Mouse (Mus musculus): Measurements from ENCODE around the gene Casd1. TPM values are rescaled to one million over a fixed set of nuclear protein-coding genes. Genes with fewer than 3 reads are reported as not detected.
"Not testable (repeated sequence)": the region's sequence is repeated elsewhere in the genome, so short reads cannot be mapped to it uniquely, and the experiment has no call there.

Casd1 gene
- polyA plus RNA-seq, 1 experiment from 2014 or later, result 34.7 TPM

DNA sequence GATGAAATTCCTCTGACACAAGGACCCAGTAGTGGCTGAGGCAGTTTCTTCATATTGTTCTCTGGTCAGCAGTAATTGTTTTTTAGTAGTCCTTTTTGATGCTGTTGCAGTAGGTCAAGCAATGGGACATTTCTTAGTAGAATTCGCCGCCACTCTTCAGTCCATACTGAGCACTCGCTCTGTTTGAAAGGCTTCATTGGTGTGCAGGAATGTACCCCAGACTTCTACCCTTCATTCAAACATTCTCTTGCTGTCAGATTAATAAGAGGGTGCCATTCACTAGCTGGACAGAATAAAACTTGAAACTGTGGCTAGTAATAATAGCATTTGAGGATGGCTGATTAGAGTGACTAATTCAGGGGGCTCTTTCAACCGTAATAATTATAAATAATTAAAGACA, 32.5 kb downstream of the Casd1 start:
- H3K36me3 ChIP-seq (replicated peaks), result peaks cover 49% of the 10 kb centered on the region
- whole genome bisulfite sequencing, result 55% methylated on average over 4 of the region's 4 CpGs

GRCm38 (mm10) chr6:4634804-4635203, 34.2 kb downstream of the Casd1 start:
- no peak for DNase-seq (ENCODE audit: extremely low spot score, low spot score)
- 90% methylated on average over 1 of the region's 1 CpGs for WGBS
- Histone ChIP-seq H3K27ac (peak overlapping the region; percentile 62), H3K9me3 (no peaks in the 10 kb centered on the region), H3K4me3 (no peak overlapping the region), H3K36me3 (replicated peaks) (peaks cover 39% of the 10 kb centered on the region), H3K4me1 (peaks cover 40% of the 10 kb centered on the region), H3K27me3 (ENCODE audit: poor library complexity, severe bottlenecking) (no peaks in the 10 kb centered on the region)

More for the DNA sequence above, 32.5 kb downstream of the Casd1 start:
- no peak for DNase-seq (ENCODE audit: extremely low spot score, low spot score)
- Histone ChIP-seq H3K4me3 (no peak overlapping the region), H3K9me3 (no peaks in the 10 kb centered on the region), H3K27me3 (ENCODE audit: poor library complexity, severe bottlenecking) (no peaks in the 10 kb centered on the region), H3K4me1 (peaks cover 40% of the 10 kb centered on the region), H3K27ac (no peak overlapping the region)

DNA sequence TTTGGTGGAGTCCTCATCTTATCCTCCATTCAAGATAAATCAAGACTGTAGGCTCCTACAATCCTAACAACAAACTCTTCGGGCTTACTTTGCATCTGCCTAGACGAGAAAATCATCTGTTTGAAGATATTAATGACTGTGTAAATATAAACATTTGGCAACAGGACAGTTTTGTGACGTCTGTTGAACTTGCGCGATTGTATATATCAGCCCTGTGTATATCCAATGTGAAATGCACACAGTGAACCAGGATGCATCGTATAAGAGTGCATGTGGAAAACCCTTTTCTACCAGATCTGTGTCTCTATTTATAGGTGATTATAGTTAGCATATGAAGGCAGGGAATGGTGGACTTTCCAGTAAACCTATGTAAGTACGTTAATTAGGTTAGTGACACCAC, 41.4 kb downstream of the Casd1 start:
- Histone ChIP-seq H3K27ac (no peak overlapping the region), H3K36me3 (replicated peaks) (peaks cover 31% of the 10 kb centered on the region), H3K4me3 (no peak overlapping the region), H3K9me3 (no peaks in the 10 kb centered on the region), H3K4me1 (no peaks in the 10 kb centered on the region), H3K27me3 (ENCODE audit: poor library complexity, severe bottlenecking) (no peaks in the 10 kb centered on the region)
- DNase-seq (ENCODE audit: extremely low spot score, low spot score), result no peak
- 94% methylated on average over 7 of the region's 7 CpGs for WGBS

DNA sequence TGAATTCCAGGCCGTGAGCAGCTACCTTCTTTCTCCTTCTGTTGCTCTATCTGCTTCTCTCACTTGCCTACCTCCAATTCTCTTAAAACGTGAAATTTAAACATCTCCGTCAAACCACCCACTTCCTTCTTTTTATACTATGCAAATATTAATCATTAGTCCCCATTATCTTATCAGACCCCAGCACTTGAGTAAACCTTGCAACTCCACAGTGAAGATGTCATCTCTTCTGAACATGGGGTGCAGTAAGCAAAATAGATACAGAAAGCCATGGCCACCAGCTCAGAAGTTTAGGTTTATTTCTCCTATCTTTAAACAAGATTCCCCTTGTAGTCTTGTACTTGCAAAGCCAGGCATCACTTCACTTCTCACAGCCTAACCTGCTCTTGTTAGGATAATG, 46.7 kb downstream of the Casd1 start:
- Histone ChIP-seq H3K4me1 (no peaks in the 10 kb centered on the region), H3K36me3 (replicated peaks) (peaks cover 2% of the 10 kb centered on the region), H3K9me3 (no peaks in the 10 kb centered on the region), H3K4me3 (no peak overlapping the region), H3K27ac (no peak overlapping the region), H3K27me3 (ENCODE audit: poor library complexity, severe bottlenecking) (no peaks in the 10 kb centered on the region)
- 89% methylated on average over 3 of the region's 3 CpGs for WGBS
- no peak for DNase-seq (ENCODE audit: extremely low spot score, low spot score)

- Histone ChIP-seq H3K4me1 (no peaks in the 10 kb centered on the region), H3K4me3 (no peak overlapping the region), H3K27me3 (ENCODE audit: poor library complexity, severe bottlenecking) (no peaks in the 10 kb centered on the region), H3K36me3 (replicated peaks) (no peaks in the 10 kb centered on the region), H3K27ac (no peak overlapping the region), H3K9me3 (peaks cover 6% of the 10 kb centered on the region; the same call in 1 of the 2 replicates)
- no peak for DNase-seq (ENCODE audit: extremely low spot score, low spot score)
- 80% methylated on average over 8 of the region's 8 CpGs for WGBS
These were observed 52.0 kb downstream of the Casd1 start for GRCm38 (mm10) chr6:4652596-4653134.

GRCm38 (mm10) chr6:4653741-4654140, 53.1 kb downstream of the Casd1 start:
- not testable (repeated sequence) for H3K4me3 ChIP-seq, H3K4me1 ChIP-seq
- WGBS, result 95% methylated on average over 12 of the region's 12 CpGs

DNA sequence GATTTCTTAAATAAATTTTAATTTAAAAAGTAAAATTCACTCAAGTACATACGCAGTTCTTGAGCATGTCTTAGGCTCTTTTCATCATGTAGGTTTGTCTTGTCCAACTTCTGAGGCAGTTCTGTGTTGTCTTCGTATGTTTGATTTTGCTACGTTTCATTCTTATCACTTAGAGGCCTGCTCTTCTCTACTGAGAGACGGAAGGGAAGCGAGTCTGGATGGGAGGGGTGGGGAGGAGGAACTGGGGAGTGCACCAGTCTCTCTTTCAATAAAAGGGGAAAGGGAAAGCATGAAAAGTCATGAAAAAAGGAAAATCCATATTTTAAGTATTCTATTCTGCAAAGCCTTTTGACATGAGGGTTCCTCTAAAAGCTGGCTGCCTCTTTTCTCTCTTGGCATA, 54.8 kb downstream of the Casd1 start:
- 83% methylated on average over 5 of the region's 5 CpGs for WGBS
- DNase-seq (ENCODE audit: extremely low spot score, low spot score), result no peak

More at GRCm38 (mm10) chr6:4653741-4654140, 53.1 kb downstream of the Casd1 start:
- H3K36me3 ChIP-seq (replicated peaks); H3K27ac ChIP-seq; H3K9me3 ChIP-seq; DNase-seq (ENCODE audit: extremely low spot score, low spot score); H3K27me3 ChIP-seq (ENCODE audit: poor library complexity, severe bottlenecking): not testable (repeated sequence)

DNA sequence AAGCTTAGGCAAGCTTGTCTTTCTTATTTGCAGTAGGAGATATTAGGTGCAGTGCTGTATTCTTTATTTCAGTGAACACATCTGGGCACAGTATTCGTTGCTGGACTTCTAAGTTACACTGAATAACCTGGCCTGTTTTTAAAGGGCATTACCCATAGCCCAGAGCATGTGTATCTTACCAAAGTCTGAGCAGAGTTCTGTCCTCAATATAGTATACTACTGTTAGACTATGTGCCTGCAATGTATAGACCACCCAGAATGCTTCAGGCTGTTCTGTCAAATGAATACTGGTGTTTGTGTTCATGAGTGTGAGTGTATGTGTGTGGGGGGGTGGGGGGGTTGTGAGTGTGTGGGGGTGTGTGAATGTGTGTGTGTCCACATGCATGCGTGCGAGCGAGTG, 55.3 kb downstream of the Casd1 start:
- no peak for DNase-seq (ENCODE audit: extremely low spot score, low spot score)

More for the DNA sequence above, 54.8 kb downstream of the Casd1 start:
- no peaks in the 10 kb centered on the region for H3K27me3 ChIP-seq (ENCODE audit: poor library complexity, severe bottlenecking)
- peaks cover 6% of the 10 kb centered on the region; the same call in 1 of the 2 replicates for H3K9me3 ChIP-seq
- no peaks in the 10 kb centered on the region for H3K36me3 ChIP-seq (replicated peaks)
- no peak overlapping the region for H3K4me3 ChIP-seq
- H3K27ac ChIP-seq, result no peak overlapping the region
- no peaks in the 10 kb centered on the region for H3K4me1 ChIP-seq

DNA sequence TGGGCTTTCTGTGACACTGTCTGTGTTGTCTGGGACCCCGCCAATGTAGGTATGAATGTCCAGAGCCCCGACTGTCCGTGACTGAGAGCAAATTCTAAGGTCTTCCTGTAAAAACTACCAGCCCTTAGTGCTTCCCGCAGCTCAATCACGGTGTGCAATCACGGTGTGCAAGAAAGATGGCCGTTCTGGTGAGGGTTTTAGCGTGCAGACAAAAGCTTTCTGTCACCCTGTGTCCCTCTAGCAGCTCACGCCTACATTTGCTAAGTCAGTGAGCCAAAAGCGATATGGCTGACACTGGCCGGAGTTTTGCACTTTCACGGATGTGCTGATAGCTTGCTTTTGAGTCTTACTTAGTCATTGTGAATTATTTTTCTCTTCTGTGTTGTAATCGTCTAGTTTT, 58.2 kb downstream of the Casd1 start:
- H3K9me3 ChIP-seq, result no peaks in the 10 kb centered on the region
- H3K27ac ChIP-seq, result no peak overlapping the region
- 88% methylated on average over 13 of the region's 13 CpGs for WGBS
- no peaks in the 10 kb centered on the region for H3K27me3 ChIP-seq (ENCODE audit: poor library complexity, severe bottlenecking)
- H3K36me3 ChIP-seq (replicated peaks), result no peaks in the 10 kb centered on the region
- H3K4me3 ChIP-seq, result no peak overlapping the region
- peaks cover 8% of the 10 kb centered on the region for H3K4me1 ChIP-seq
- no peak for DNase-seq (ENCODE audit: extremely low spot score, low spot score)

More for the DNA sequence above, 55.3 kb downstream of the Casd1 start:
- Histone ChIP-seq H3K9me3 (peaks cover 6% of the 10 kb centered on the region; the same call in 1 of the 2 replicates), H3K27me3 (ENCODE audit: poor library complexity, severe bottlenecking) (no peaks in the 10 kb centered on the region), H3K4me3 (no peak overlapping the region), H3K27ac (no peak overlapping the region), H3K4me1 (peaks cover 2% of the 10 kb centered on the region), H3K36me3 (replicated peaks) (no peaks in the 10 kb centered on the region)
- 94% methylated on average over 4 of the region's 4 CpGs for WGBS

- no peaks in the 10 kb centered on the region for H3K9me3 ChIP-seq
- no peak overlapping the region for H3K27ac ChIP-seq
- DNase-seq (ENCODE audit: extremely low spot score, low spot score), result no peak
- H3K4me1 ChIP-seq, result peaks cover 8% of the 10 kb centered on the region
- no peaks in the 10 kb centered on the region for H3K27me3 ChIP-seq (ENCODE audit: poor library complexity, severe bottlenecking)
- 72% methylated on average over 2 of the region's 2 CpGs for WGBS
- H3K4me3 ChIP-seq, result no peak overlapping the region
- H3K36me3 ChIP-seq (replicated peaks), result no peaks in the 10 kb centered on the region
These were observed 62.9 kb downstream of the Casd1 start for GRCm38 (mm10) chr6:4663516-4663915.

DNA sequence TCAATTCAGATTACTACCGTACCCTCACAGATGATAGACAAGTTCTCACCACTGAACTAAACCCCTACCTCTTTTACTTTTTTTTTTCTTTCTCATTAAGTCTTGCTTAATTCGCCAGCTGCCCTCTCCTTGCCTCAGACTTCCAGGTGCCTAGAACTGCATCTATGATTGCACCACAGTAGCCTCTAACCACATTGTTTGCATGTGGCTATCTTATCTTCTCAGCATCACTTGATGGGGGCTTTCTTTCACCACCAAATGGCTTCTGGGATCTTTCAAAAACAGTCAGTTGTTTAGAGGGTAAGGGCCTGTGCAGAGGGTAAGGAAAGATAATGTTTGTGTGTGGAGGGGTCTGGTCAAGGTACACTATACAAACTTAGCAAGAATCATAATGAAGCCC, 63.7 kb downstream of the Casd1 start:
- 73% methylated on average over 2 of the region's 2 CpGs for WGBS
- no peak overlapping the region for H3K27ac ChIP-seq
- H3K4me3 ChIP-seq, result no peak overlapping the region
- no peaks in the 10 kb centered on the region for H3K9me3 ChIP-seq
- DNase-seq (ENCODE audit: extremely low spot score, low spot score), result no peak
- H3K36me3 ChIP-seq (replicated peaks), result no peaks in the 10 kb centered on the region
- peaks cover 8% of the 10 kb centered on the region for H3K4me1 ChIP-seq
- no peaks in the 10 kb centered on the region for H3K27me3 ChIP-seq (ENCODE audit: poor library complexity, severe bottlenecking)

GRCm38 (mm10) chr6:4665154-4665553, 64.5 kb downstream of the Casd1 start:
- no peaks in the 10 kb centered on the region for H3K9me3 ChIP-seq
- H3K27ac ChIP-seq, result no peak overlapping the region
- H3K4me1 ChIP-seq, result peaks cover 8% of the 10 kb centered on the region
- no peak overlapping the region for H3K4me3 ChIP-seq
- DNase-seq (ENCODE audit: extremely low spot score, low spot score), result no peak
- no peaks in the 10 kb centered on the region for H3K36me3 ChIP-seq (replicated peaks)
- 93% methylated on average over 6 of the region's 6 CpGs for WGBS
- no peaks in the 10 kb centered on the region for H3K27me3 ChIP-seq (ENCODE audit: poor library complexity, severe bottlenecking)

DNA sequence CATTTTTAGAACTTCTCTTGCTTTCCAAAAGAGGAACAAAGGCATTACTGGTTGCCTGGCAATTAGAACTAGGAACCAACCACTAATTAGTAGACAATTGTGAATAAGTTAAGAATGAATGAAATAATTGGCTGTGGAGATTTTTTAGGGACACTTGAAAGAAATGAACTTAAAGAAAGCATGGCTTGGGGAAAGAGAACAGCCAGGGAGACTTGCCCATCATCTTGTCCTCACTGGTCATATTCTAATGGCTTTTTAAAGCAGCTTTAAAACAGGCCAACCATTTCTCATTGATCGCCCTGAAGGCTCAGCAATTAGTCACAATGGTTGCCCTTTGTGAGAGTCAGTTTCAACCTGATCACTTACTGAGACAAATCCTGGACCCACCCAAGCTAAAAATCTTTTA, 76.7 kb downstream of the Casd1 start:
- WGBS, result 17% methylated on average over 1 of the region's 1 CpGs
- no peaks in the 10 kb centered on the region; the same call in 1 of the 2 replicates for H3K27me3 ChIP-seq (ENCODE audit: poor library complexity, severe bottlenecking)
- DNase-seq (ENCODE audit: extremely low spot score, low spot score), result peak; percentile 34
- H3K9me3 ChIP-seq, result no peaks in the 10 kb centered on the region
- peaks cover 44% of the 10 kb centered on the region for H3K4me1 ChIP-seq
- H3K36me3 ChIP-seq (replicated peaks), result peaks cover 27% of the 10 kb centered on the region
- no peak overlapping the region for H3K4me3 ChIP-seq
- 0 out of 2 replicates have a peak overlapping the region, but pooled peaks have one; percentile 59 for H3K27ac ChIP-seq

GRCm38 (mm10) chr6:4679981-4680380, 79.3 kb downstream of the Casd1 start:
- Histone ChIP-seq H3K36me3 (replicated peaks) (peaks cover 31% of the 10 kb centered on the region), H3K4me3 (no peak overlapping the region), H3K4me1 (peaks cover 44% of the 10 kb centered on the region), H3K9me3 (no peaks in the 10 kb centered on the region), H3K27ac (no peak overlapping the region), H3K27me3 (ENCODE audit: poor library complexity, severe bottlenecking) (no peaks in the 10 kb centered on the region; the same call in 1 of the 2 replicates)
- WGBS, result 94% methylated on average over 1 of the region's 1 CpGs
- DNase-seq (ENCODE audit: extremely low spot score, low spot score), result no peak

Data from forebrain, embryonic 10.5 days (tissue).